Mouse (Mus musculus): ENCODE measurements around the gene Apaf1. TPM values are rescaled to one million over a fixed set of nuclear protein-coding genes. Genes with fewer than 3 reads are reported as not detected.

The Apaf1 gene
- total and polyA plus RNA-seq, 3 experiments: 12.8 to 14.3 TPM; not detected in 1

GRCm38 (mm10) chr10:90964511-90964910, 118.1 kb downstream of the Apaf1 start:
- Histone ChIP-seq H3K79me2 (ENCODE audit: control insufficient read depth, insufficient read depth, low read length, poor library complexity) (no peaks in the 10 kb centered on the region), H3K9ac (ENCODE audit: control insufficient read depth, low read depth, low read length, poor library complexity, severe bottlenecking) (no peak overlapping the region), H3K27ac (ENCODE audit: control insufficient read depth, low read depth, low read length) (no peak overlapping the region), H3K4me1 (ENCODE audit: control insufficient read depth in 1 of 2, insufficient read depth in 2 of 2, low read length in 2 of 2) (0 out of 4 replicates have a peak, but pooled peaks cover 0 to 2% of the 10 kb centered on the region in 2 experiments), H3K27me3 (ENCODE audit: control insufficient read depth in 1 of 2, insufficient read depth in 2 of 2, low read length in 2 of 2) (no peaks in the 10 kb centered on the region), H3K4me3 (ENCODE audit: control insufficient read depth in 1 of 2, insufficient read depth in 1 of 2, low read depth in 2 of 2, low read length in 2 of 2) (peak overlapping the region in 1 of 2 experiments; percentile 41; a peak in 1 of 4 replicates), H3K9me3 (replicated peaks; ENCODE audit: insufficient read depth, low read length) (no peaks in the 10 kb centered on the region), H3K36me3 (ENCODE audit: control insufficient read depth in 1 of 2, insufficient read depth in 2 of 2, low read length in 2 of 2) (no peaks in the 10 kb centered on the region)
- TF ChIP-seq KAT2A (conservative IDR thresholded peaks at IDR 0.05; ENCODE audit: low read depth, low read length) (no peak), POLR2AphosphoS2 (IDR thresholded peaks at IDR 0.05; ENCODE audit: low read length) (no peak), MEF2A (IDR thresholded peaks at IDR 0.05; ENCODE audit: extremely low read depth, insufficient replicate concordance, low read depth, low read length, poor library complexity, severe bottlenecking) (no peak), UBTF (IDR thresholded peaks at IDR 0.05; ENCODE audit: borderline replicate concordance, insufficient read depth, low read depth, low read length) (no peak), TCF12 (IDR thresholded peaks at IDR 0.05; ENCODE audit: low read depth, low read length) (no peak), TAL1 (IDR thresholded peaks at IDR 0.05; ENCODE audit: low read length) (no peak), CHD2 (IDR thresholded peaks at IDR 0.05; ENCODE audit: low read length) (no peak), MXI1 (IDR thresholded peaks at IDR 0.05; ENCODE audit: low read depth, low read length) (no peak), ZNF384 (IDR thresholded peaks at IDR 0.05; ENCODE audit: low read depth, low read length) (no peak), MYB (IDR thresholded peaks at IDR 0.05; ENCODE audit: low read depth, low read length) (no peak), GABPA (IDR thresholded peaks at IDR 0.05; ENCODE audit: low read depth, low read length) (no peak), ETS1 (IDR thresholded peaks at IDR 0.05; ENCODE audit: low read depth, low read length) (no peak), HCFC1 (IDR thresholded peaks at IDR 0.05; ENCODE audit: low read depth, low read length) (no peak), RAD21 (IDR thresholded peaks at IDR 0.05; ENCODE audit: low read depth, low read length) (no peak), CHD1 (IDR thresholded peaks at IDR 0.05; ENCODE audit: low read depth, low read length) (no peak)
- peak; percentile 12 for DNase-seq (ENCODE audit: low read depth, low spot score)

GRCm38 (mm10) chr10:90960374-90960773, 122.2 kb downstream of the Apaf1 start:
- Histone ChIP-seq H3K9ac (ENCODE audit: control insufficient read depth, low read depth, low read length, poor library complexity, severe bottlenecking) (no peak overlapping the region), H3K27me3 (ENCODE audit: control insufficient read depth in 1 of 2, insufficient read depth in 2 of 2, low read length in 2 of 2) (peaks cover 0 to 2% of the 10 kb centered on the region in 2 experiments; a peak in 2 of 4 replicates), H3K9me3 (replicated peaks; ENCODE audit: insufficient read depth, low read length) (no peaks in the 10 kb centered on the region), H3K4me1 (ENCODE audit: control insufficient read depth in 1 of 2, insufficient read depth in 2 of 2, low read length in 2 of 2) (0 out of 4 replicates have a peak, but pooled peaks cover 0 to 2% of the 10 kb centered on the region in 2 experiments), H3K4me3 (ENCODE audit: control insufficient read depth in 1 of 2, insufficient read depth in 1 of 2, low read depth in 2 of 2, low read length in 2 of 2) (no peak overlapping the region), H3K79me2 (ENCODE audit: control insufficient read depth, insufficient read depth, low read length, poor library complexity) (no peaks in the 10 kb centered on the region), H3K27ac (ENCODE audit: control insufficient read depth, low read depth, low read length) (no peak overlapping the region), H3K36me3 (ENCODE audit: control insufficient read depth in 1 of 2, insufficient read depth in 2 of 2, low read length in 2 of 2) (no peaks in the 10 kb centered on the region)
- TF ChIP-seq E2F4 (IDR thresholded peaks at IDR 0.05; ENCODE audit: borderline replicate concordance, low read depth, low read length) (no peak), EP300 (IDR thresholded peaks at IDR 0.05; ENCODE audit: low read depth in 1 of 2, low read length in 2 of 2) (no peak), NELFE (IDR thresholded peaks at IDR 0.05; ENCODE audit: low read depth, low read length) (no peak), ZC3H11A (IDR thresholded peaks at IDR 0.05; ENCODE audit: low read depth, low read length) (no peak)
- DNase-seq (ENCODE audit: low read depth, low spot score): no peak

Data from MEL (cell line).